8 mouse cellular contexts compared by ENCODE assay signal in genomic region chr3:105165355-105165754, GRCm38 (mm10).
A peak's percentile ranks its signal among the peaks of the same experiment; 100 is the strongest.
DNase-seq lines count a peak whose midpoint lies in the region; ATAC-seq and TF ChIP-seq lines count a peak whose summit lies in the region.

No protein-coding gene starts in this region.

- peak; percentile 86 for TF ChIP-seq CTCF in stomach, postnatal 0 days (IDR thresholded peaks at IDR 0.05; ENCODE audit: low read depth)

- H3K9ac ChIP-seq in heart, embryonic 11.5 days (ENCODE audit: low read depth, low read length), result no peak overlapping the region
- H3K9ac ChIP-seq in embryonic facial prominence, embryonic 13.5 days, result no peak overlapping the region
- H3K9ac ChIP-seq in stomach, postnatal 0 days (ENCODE audit: low read length), result no peak overlapping the region

- H3K27me3 ChIP-seq in heart, embryonic 11.5 days (ENCODE audit: control insufficient read depth, insufficient read depth, low read length), result no peaks in the 10 kb centered on the region
- no peaks in the 10 kb centered on the region for H3K27me3 ChIP-seq in embryonic facial prominence, embryonic 13.5 days
- no peaks in the 10 kb centered on the region for H3K27me3 ChIP-seq in stomach, postnatal 0 days (ENCODE audit: control insufficient read depth, insufficient read depth, low read length)

- H3K9me3 ChIP-seq in heart, embryonic 11.5 days (replicated peaks; ENCODE audit: control insufficient read depth, low read length), result no peaks in the 10 kb centered on the region
- no peaks in the 10 kb centered on the region for H3K9me3 ChIP-seq in embryonic facial prominence, embryonic 13.5 days
- H3K9me3 ChIP-seq in stomach, postnatal 0 days (ENCODE audit: control insufficient read depth, low read length), result no peaks in the 10 kb centered on the region

- no peaks in the 10 kb centered on the region for H3K36me3 ChIP-seq in heart, embryonic 11.5 days (ENCODE audit: control insufficient read depth, insufficient read depth, low read length)
- no peaks in the 10 kb centered on the region for H3K36me3 ChIP-seq in embryonic facial prominence, embryonic 13.5 days
- H3K36me3 ChIP-seq in stomach, postnatal 0 days (ENCODE audit: control insufficient read depth, insufficient read depth, low read length), result no peaks in the 10 kb centered on the region

- 42% methylated on average over 2 of the region's 2 CpGs for WGBS in heart, embryonic 11.5 days (ENCODE audit: insufficient replicate concordance)
- 20% methylated on average over 2 of the region's 2 CpGs for WGBS in embryonic facial prominence, embryonic 13.5 days
- WGBS in stomach, postnatal 0 days, result 31% methylated on average over 2 of the region's 2 CpGs

- peak; percentile 52 to 85 for DNase-seq in heart, adult 18-20 months
- DNase-seq in adrenal gland, postnatal 4 days (ENCODE audit: low spot score in 2 of 2), result peak; percentile 34 to 59
- peak; percentile 57 to 77 for DNase-seq in heart, postnatal 36 days
- peak; percentile 62 to 77 for DNase-seq in left cerebral cortex, adult 18-20 months (ENCODE audit: low spot score in 2 of 2)
- DNase-seq in mesoderm, embryonic 11.5 days (ENCODE audit: low read depth, low spot score), result peak; percentile 76
- DNase-seq in stomach, postnatal 0 days (ENCODE audit: low spot score), result peak; percentile 75

- H3K4me2 ChIP-seq in heart, embryonic 11.5 days, result no peak overlapping the region
- no peak overlapping the region for H3K4me2 ChIP-seq in embryonic facial prominence, embryonic 13.5 days
- H3K4me2 ChIP-seq in stomach, postnatal 0 days (replicated peaks; ENCODE audit: low read depth), result no peak overlapping the region

- no peak; the same call in 1 of the 2 replicates for ATAC-seq in heart, embryonic 11.5 days (replicated peaks; ENCODE audit: insufficient number of reproducible peaks, low FRiP score, low TSS enrichment)
- ATAC-seq in embryonic facial prominence, embryonic 13.5 days (ENCODE audit: insufficient number of reproducible peaks, insufficient read depth, low FRiP score, low TSS enrichment, low read depth), result peak; percentile 52; the same call in 1 of the 2 replicates
- ATAC-seq in stomach, postnatal 0 days (ENCODE audit: low FRiP score, low TSS enrichment), result 0 out of 2 replicates have a peak, but pooled peaks have one; percentile 32

- H3K4me1 ChIP-seq in heart, embryonic 11.5 days (ENCODE audit: control insufficient read depth, insufficient read depth, low read length), result no peaks in the 10 kb centered on the region
- H3K4me1 ChIP-seq in embryonic facial prominence, embryonic 13.5 days, result peaks cover 9% of the 10 kb centered on the region
- no peaks in the 10 kb centered on the region for H3K4me1 ChIP-seq in stomach, postnatal 0 days (replicated peaks; ENCODE audit: control insufficient read depth, insufficient read depth)

- no peak overlapping the region for H3K27ac ChIP-seq in heart, embryonic 11.5 days (ENCODE audit: low read depth, low read length)
- no peak overlapping the region for H3K27ac ChIP-seq in embryonic facial prominence, embryonic 13.5 days
- no peak overlapping the region for H3K27ac ChIP-seq in stomach, postnatal 0 days (replicated peaks)

- intact Hi-C loops in heart, postnatal 36 days (cut with DNase I), result loop anchor here (1.0 to 10.0 kb wide), 4 partner anchors 51 to 479 kb away; no protein-coding TSS in a partner anchor

- no peak for TF ChIP-seq EP300 in stomach, postnatal 0 days (optimal IDR thresholded peaks at IDR 0.05)

- H3K4me3 ChIP-seq in heart, embryonic 11.5 days (ENCODE audit: low read depth, low read length), result no peak overlapping the region
- no peak overlapping the region for H3K4me3 ChIP-seq in embryonic facial prominence, embryonic 13.5 days
- H3K4me3 ChIP-seq in stomach, postnatal 0 days (ENCODE audit: low read depth, low read length), result no peak overlapping the region
